Mouse (Mus musculus): ENCODE measurements at regions not wholly inside any gene's neighbourhood (a gene's known extent, or its start where the extent isn't known, plus 50 kb on each side); places are given as distances from the start of the nearest gene placed in this dataset.
"Not testable (repeated sequence)": the region's sequence is repeated elsewhere in the genome, so short reads cannot be mapped to it uniquely, and the experiment has no call there.

DNA sequence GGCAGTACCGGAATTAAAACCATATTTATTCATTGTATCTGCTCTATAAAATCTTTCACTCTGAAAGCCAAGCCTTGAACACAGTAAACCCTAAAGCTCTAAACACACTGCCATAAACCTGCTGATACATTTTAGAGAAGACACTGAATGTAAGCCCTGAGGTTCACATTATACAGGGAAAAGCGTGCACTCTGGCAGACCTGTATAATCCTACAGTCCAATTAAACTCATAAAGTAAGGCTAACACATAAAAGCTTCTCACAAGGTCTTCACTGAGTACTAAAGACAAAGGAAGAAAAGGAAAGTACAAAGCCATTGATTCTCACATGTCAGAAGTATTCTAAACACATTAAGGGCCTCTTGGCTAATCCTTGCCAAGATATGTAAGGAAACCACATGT lies 302.8 kb downstream of the Cylc2 start:
- no peak for DNase-seq (ENCODE audit: low spot score)

- no peak for DNase-seq (ENCODE audit: low spot score)
Observed at GRCm38 (mm10) chr4:51519750-51520149, 303.3 kb downstream of the Cylc2 start.

DNA sequence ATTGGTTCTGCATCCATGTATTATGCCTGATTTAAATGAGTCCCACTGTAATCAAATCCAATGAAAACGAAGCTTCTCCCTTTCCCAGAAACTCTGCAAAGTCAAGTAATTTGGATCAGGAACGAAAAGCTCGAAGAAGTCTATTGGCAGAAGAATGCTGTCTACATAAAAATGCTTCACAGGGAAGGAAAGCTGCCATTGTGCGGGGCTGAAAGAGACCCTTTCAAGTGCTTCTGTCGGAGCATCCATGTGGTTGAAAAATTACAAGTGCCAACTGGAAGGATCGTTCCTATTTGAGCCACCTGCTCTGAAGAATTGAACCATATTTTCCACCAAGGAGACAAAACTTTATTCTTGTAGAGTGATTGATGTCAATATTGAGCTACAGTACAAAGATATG lies 328.9 kb downstream of the Cylc2 start:
- no peak for DNase-seq (ENCODE audit: low spot score)

DNA sequence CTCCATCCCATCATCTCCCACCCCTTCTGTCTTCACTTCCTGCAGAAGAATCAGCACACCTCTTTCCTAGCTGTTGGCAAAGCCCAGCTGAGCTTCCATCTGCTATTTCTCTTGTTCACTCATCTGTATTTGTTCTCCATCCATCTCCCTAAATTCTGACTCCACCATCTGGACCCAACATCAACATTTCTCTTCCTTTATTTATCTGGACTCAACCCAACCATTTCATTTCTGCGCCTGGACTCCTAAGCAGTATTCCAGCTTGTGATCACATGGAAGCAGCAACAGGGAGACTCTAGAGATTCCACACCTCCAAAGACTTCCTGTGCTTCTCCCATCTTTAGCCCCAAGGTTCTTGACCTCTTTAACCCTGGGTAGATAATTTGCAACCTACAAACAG lies 343.2 kb downstream of the Cylc2 start:
- DNase-seq (ENCODE audit: low spot score) = no peak

DNA sequence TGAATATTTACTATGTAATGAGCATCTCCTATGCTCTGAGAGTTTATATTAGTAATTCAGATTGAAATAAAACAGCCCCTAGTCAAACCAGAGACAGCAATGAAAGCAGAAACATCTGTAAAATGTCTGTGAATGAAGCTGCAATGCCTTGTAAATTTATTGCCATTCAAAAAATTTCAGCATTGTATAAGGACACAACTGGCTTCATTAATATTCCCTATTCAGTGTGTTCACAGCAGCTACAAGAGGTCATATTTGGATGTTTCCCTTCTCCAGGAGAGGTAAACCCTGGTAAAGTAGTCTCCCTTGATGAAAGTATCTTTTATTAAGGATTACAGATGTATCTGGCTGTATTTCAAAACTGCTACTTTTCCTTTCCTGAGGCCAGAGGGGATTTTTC lies 343.6 kb downstream of the Cylc2 start:
- no peak for DNase-seq (ENCODE audit: low spot score)

DNA sequence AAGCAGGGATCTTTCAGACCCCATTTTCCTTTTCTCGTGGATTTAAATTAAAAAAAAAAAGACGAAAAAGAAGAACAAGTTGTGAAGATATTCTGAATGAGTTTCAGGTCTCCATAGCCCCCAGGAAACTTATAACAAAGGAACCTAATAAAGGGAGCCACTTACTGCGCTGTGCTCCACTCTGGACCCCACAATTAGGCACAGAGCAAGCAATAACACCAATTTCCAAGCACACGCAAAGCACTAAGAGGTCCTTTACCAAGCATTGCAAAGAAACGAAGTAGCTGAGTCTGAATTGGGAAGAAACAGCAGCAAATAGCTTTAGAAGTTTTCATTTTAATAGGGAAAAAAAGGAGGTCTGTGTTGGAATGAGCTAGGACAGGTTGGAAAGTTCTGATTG lies 345.9 kb downstream of the Cylc2 start:
- DNase-seq (ENCODE audit: low spot score) = peak; percentile 1

DNA sequence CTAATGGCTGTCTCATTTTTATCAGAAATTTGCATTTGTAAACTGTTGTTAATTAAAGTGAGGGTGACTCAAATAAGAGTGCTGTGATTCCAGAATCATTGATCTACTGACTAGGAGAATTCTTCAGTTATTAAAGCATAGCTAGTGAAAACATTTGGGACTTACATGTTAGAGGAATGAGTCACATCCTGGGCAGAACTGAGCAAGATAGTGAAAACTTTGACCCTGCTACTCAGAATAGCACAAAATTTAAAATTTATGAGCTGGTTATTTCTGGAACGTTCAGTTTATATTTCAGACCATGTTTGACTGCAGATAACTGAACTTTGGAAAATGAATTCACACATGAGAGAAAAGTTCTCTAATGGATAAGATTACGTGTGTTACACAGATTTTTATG lies 360.0 kb downstream of the Cylc2 start:
- no peak for DNase-seq (ENCODE audit: low spot score)

- no peak for DNase-seq (ENCODE audit: low spot score)
Observed at GRCm38 (mm10) chr4:51594044-51594443, 377.6 kb downstream of the Cylc2 start.

- no peak for DNase-seq (ENCODE audit: low spot score)
Observed at GRCm38 (mm10) chr4:51597850-51598249, 381.4 kb downstream of the Cylc2 start.

- DNase-seq (ENCODE audit: low spot score) = no peak
Observed at GRCm38 (mm10) chr4:51599984-51600747, 383.7 kb downstream of the Cylc2 start.

DNA sequence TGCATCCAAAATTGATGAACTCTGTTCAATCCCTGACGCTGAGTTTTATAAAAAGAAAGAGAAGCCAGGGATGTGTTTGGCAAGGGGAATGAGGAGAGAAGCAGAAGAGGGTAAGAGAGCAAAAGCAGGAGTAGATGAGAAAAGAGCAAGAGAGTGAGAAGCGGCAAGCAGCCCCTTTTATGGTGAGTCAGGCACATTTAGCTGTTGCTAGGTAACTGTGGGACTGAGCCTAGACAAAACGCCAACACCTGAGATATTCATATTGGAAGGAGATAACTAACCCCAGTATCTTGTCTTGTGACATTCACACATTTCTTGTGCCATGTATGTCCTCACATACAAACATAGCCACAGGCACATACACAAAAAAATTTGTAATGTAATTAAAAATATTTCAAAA lies 410.8 kb downstream of the Cylc2 start:
- no peak for DNase-seq (ENCODE audit: low spot score)

GRCm38 (mm10) chr4:51633471-51633870 lies 417.0 kb downstream of the Cylc2 start:
- DNase-seq (ENCODE audit: low spot score) = no peak

DNA sequence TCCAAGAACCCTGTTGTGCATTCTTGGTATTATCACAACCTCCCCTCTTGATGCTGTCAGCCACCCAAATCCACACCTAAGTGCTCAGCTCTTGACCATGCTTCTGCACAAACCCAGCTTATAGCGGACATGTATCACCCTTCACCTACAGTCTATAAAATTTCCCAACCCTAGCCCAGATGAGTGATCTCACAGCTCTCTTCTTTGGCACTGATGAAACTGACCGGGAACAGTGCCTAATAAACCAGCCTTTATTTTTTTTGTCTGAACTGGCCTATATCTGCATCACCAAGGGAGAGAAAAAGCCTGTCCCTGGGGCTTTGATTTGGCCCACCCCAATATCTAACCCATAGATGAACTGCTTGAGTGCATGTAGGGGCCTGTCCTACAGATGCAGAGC lies 440.8 kb downstream of the Cylc2 start:
- DNase-seq (ENCODE audit: low spot score) = no peak

GRCm38 (mm10) chr4:51658286-51658685 lies 441.8 kb downstream of the Cylc2 start:
- DNase-seq (ENCODE audit: low spot score) = no peak

DNA sequence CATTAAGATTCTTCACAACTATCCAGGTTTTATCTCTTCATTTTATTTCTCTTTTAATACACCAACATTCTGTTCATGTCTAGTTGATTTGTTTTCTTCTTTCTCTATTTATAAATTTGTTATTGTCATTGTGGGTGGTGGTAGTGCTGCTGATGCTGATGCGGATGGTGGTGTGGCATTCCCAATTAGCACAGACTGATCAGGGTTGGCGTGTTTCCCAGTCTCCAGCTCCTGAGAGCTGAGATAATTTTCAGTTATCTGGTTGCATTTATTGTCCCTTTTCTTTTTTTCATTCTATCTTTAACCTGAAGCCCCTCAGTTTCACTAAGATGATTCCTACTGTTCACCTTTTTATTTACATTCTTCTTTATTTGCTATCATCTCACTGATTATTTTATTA lies 455.0 kb downstream of the Cylc2 start:
- DNase-seq (ENCODE audit: low spot score) = no peak

GRCm38 (mm10) chr4:51674406-51674805 lies 457.9 kb downstream of the Cylc2 start:
- no peak for DNase-seq (ENCODE audit: low spot score)

- no peak for DNase-seq (ENCODE audit: low spot score)
Observed at GRCm38 (mm10) chr4:51679097-51679496, 462.6 kb downstream of the Cylc2 start.

DNA sequence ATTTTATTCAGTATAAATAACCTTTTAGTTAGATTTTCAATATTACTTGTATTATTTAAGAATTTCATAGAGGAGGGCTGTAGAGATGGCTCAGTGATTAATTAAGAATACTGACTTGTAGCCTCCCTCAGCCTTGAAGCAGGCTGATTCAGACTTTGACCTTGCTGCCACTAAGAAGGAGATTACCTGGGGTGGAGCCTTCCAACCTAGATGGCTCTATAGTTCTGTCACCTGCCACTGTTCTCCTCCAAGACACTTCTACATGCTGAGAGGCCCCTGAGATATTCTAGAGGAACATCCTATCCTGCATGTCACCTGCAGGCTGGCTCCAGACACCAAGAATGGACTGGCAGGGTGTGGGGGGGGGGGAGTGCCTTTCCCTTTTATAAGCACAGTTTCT lies 466.9 kb downstream of the Cylc2 start:
- not testable (repeated sequence) for DNase-seq (ENCODE audit: low spot score)

DNA sequence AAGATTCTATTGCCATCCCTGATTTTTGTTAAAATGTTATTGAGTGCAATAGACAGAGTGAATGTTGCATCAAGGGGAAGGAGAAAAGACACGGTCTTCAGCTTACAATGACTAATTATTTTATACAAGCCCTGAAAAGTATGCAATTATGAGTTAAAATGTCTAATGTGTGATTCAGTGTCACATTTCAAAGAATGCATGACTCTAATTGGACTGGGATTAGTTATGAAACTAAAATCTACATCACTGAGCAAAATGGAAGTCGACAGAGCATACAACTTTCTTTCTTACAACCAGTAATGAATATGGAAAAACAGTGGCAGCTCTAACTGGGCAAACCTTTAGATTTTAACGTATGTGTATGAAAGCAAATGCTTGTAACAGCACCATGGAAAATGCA lies 470.2 kb downstream of the Cylc2 start:
- no peak for DNase-seq (ENCODE audit: low spot score)

Measured in embryo, embryonic 10.5 days (tissue).